Mouse (Mus musculus) forebrain, postnatal 0 days (tissue): ENCODE measurements around the gene Pnpt1. TPM values are rescaled to one million over a fixed set of nuclear protein-coding genes. Genes with fewer than 3 reads are reported as not detected.

ENCODE experiments used
- ATAC-seq: fragments of 200-750 bp; cut with Nextera tagmentation; 2 replicates; pipeline ENCODE4 v1.8.0; 2017; ENCODE audit warnings: mild to moderate bottlenecking, moderate library complexity
- DNase-seq: peaks from one replicate; pipeline ENCODE4 v3.0.0-alpha.2; 2015
- H3K27ac ChIP-seq: fragments of 300-500 bp; sonication (generic); 2 replicates; pipeline ENCODE4 v1.5.1; 2014; ENCODE audit warnings: low read depth, mild to moderate bottlenecking, antibody characterized with exemption, low read length, moderate library complexity, mixed read lengths
- H3K27me3 ChIP-seq: fragments of 300-500 bp; sonication (generic); 2 replicates; pipeline ENCODE4 v1.6.1; 2014; ENCODE audit warnings: mild to moderate bottlenecking, low read length, mixed read lengths; ENCODE audit not compliant: insufficient read depth
- H3K36me3 ChIP-seq: fragments of 300-500 bp; sonication (generic); 2 replicates; pipeline ENCODE4 v1.6.1; 2014; ENCODE audit warnings: mild to moderate bottlenecking, moderate library complexity; ENCODE audit not compliant: insufficient read depth
- H3K4me1 ChIP-seq: fragments of 300-500 bp; sonication (generic); 2 replicates; pipeline ENCODE4 v1.6.1; 2014; ENCODE audit warnings: antibody characterized with exemption; ENCODE audit not compliant: insufficient read depth
- H3K4me2 ChIP-seq: fragments of 300-500 bp; sonication (generic); 2 replicates; pipeline ENCODE4 v1.6.1; 2014; ENCODE audit warnings: low read depth, mild to moderate bottlenecking, moderate library complexity
- H3K4me3 ChIP-seq: fragments of 300-500 bp; sonication (generic); 2 replicates; pipeline ENCODE4 v1.5.1; 2014; ENCODE audit warnings: low read depth, low read length, mixed read lengths
- H3K9ac ChIP-seq: fragments of 300-500 bp; sonication (generic); 2 replicates; pipeline ENCODE4 v1.6.1; 2014; ENCODE audit warnings: mild to moderate bottlenecking
- H3K9me3 ChIP-seq: fragments of 300-500 bp; sonication (generic); 2 replicates; pipeline ENCODE4 v1.6.1; 2016; ENCODE audit warnings: low read length
- CTCF ChIP-seq: sonication (generic); IDR thresholded peaks from 2 replicates; pipeline ENCODE4 v1.5.1; 2016; ENCODE audit warnings: antibody characterized with exemption, control low read depth, low read depth
- WGBS: fragments of 180-500 bp; shearing (Covaris S2); extraction: QIAGEN DNeasy Blood & Tissue Kit; methylation state at CpG from one replicate; pipeline ENCODE4 v1.1.7; 2014; 5-methylcytosine and 5-hydroxymethylcytosine counted together
- polyA plus RNA-seq: library from polyadenylated mRNA; unstranded; fragments of >200 nt; fragmentation: Nextera tagmentation; extraction: Ambion mirVana; gene quantifications from 2 replicates; pipeline ENCODE4 v1.2.1, GENCODE M21; 2015
- total RNA-seq: library from RNA; depleted of rRNA; stranded (reverse); fragments of >200 nt; gene quantifications from 2 replicates; pipeline ENCODE4 v1.2.3, GENCODE M21; 2014; rRNA removed

Gene Pnpt1
- total RNA-seq: 24.7 and 28.1 TPM in 2 replicates
- polyA plus RNA-seq: 15.8 and 19.6 TPM in 2 replicates

GRCm38 (mm10) chr11:29130385-29131355 is at the start of gene Pnpt1:
Gene Pnpt1 (plus strand): TSS chr11:29130744.
- DNase-seq: peak; percentile 95
- H3K4me2 ChIP-seq: peak within 1 kb of the TSS; percentile 67
- peak within 1 kb of the TSS; percentile 63 for H3K4me3 ChIP-seq
- 0 out of 2 replicates have a peak, but pooled peaks cover 5% of the 10 kb centered on the region for H3K4me1 ChIP-seq
- no peaks in the 10 kb centered on the region for H3K27me3 ChIP-seq
- H3K9ac ChIP-seq: peak within 1 kb of the TSS; percentile 65
- H3K27ac ChIP-seq: peak within 1 kb of the TSS; percentile 46; the same call in 1 of the 2 replicates
- H3K9me3 ChIP-seq: no peaks in the 10 kb centered on the region
- H3K36me3 ChIP-seq: peaks cover 10% of the 10 kb centered on the region
- WGBS: 3% methylated on average over 50 of the region's 50 CpGs
- peak; percentile 100 for ATAC-seq
- TF ChIP-seq CTCF: peak; percentile 25; the same call in 1 of the 2 replicates

- Histone ChIP-seq H3K4me1 (no peaks in the 10 kb centered on the region), H3K27me3 (no peaks in the 10 kb centered on the region), H3K4me3 (no peak overlapping the region), H3K4me2 (no peak overlapping the region), H3K27ac (no peak overlapping the region), H3K9ac (no peak overlapping the region), H3K9me3 (no peaks in the 10 kb centered on the region), H3K36me3 (no peaks in the 10 kb centered on the region)
- WGBS: 72% methylated on average over 2 of the region's 2 CpGs
- TF ChIP-seq CTCF: peak; percentile 31
- DNase-seq (no peak), ATAC-seq (no peak)
Observed at GRCm38 (mm10) chr11:29092403-29092802, 38.1 kb upstream of the Pnpt1 start.

GRCm38 (mm10) chr11:29098926-29099325 is 31.6 kb upstream of the Pnpt1 start:
- H3K27me3 ChIP-seq: no peaks in the 10 kb centered on the region
- no peak for TF ChIP-seq CTCF
- H3K9ac ChIP-seq: no peak overlapping the region
- no peaks in the 10 kb centered on the region for H3K9me3 ChIP-seq
- no peaks in the 10 kb centered on the region for H3K36me3 ChIP-seq
- no peak overlapping the region for H3K4me3 ChIP-seq
- no peak overlapping the region for H3K27ac ChIP-seq
- DNase-seq (no peak), ATAC-seq (no peak)
- no peak overlapping the region for H3K4me2 ChIP-seq
- 42% methylated on average over 2 of the region's 2 CpGs for WGBS
- H3K4me1 ChIP-seq: no peaks in the 10 kb centered on the region

- 0 out of 2 replicates have a peak overlapping the region, but pooled peaks have one; percentile 9 for H3K27ac ChIP-seq
Observed at GRCm38 (mm10) chr11:29129862-29130384, 621 bp upstream of the Pnpt1 start.

DNA sequence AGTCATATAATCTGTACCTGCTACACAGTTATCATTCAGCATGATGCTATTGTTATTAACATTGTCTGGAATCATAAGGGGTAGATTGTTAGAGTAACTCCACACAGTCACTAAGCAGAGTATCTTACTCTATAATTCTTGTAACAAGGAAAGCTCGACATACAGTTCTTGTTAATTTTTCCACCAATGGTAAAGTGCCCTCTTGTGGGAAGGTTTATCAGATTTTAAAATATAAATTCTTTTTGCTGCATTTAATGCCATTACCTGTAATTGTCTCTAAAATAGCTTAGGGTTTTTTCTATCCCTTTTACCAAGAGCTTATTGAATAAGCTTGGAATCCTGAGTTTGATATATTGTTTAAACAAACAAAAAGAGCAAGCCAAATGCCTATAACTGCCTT is 10.1 kb downstream of the Pnpt1 start:
- peak; percentile 4 for DNase-seq
- WGBS: 44% methylated on average over 1 of the region's 1 CpGs
- ATAC-seq: no peak

More at GRCm38 (mm10) chr11:29129862-29130384, 621 bp upstream of the Pnpt1 start:
- Histone ChIP-seq H3K4me1 (0 out of 2 replicates have a peak, but pooled peaks cover 5% of the 10 kb centered on the region), H3K9ac (peak overlapping the region; percentile 65), H3K9me3 (no peaks in the 10 kb centered on the region), H3K36me3 (peaks cover 5% of the 10 kb centered on the region), H3K27me3 (no peaks in the 10 kb centered on the region), H3K4me2 (peak overlapping the region; percentile 67), H3K4me3 (peak overlapping the region; percentile 63)
- 58% methylated on average over 11 of the region's 11 CpGs for WGBS
- DNase-seq: no peak
- peak; percentile 35 for ATAC-seq
- TF ChIP-seq CTCF: no peak

DNA sequence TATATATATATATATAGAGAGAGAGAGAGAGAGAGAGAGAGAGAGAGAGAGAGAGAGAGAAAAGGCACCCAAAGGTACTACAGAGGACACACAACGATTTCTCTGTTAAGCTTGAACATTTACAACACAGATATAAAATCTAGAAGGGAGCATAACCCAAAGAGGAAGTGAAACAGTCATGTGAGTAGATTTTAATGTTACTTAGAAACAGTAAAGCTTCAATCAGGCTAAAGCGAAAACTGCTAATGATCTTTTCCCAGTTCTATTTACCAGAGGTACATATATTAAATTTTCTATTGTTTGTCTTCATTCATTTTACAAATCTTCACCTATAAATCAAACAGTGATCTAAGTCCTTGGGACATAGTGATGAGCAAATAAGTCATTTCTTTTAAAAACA is 18.4 kb downstream of the Pnpt1 start:
- no peak overlapping the region for H3K4me3 ChIP-seq
- peaks cover 37% of the 10 kb centered on the region for H3K36me3 ChIP-seq
- H3K9me3 ChIP-seq: no peaks in the 10 kb centered on the region
- no peak overlapping the region for H3K4me2 ChIP-seq
- TF ChIP-seq CTCF: no peak
- H3K27me3 ChIP-seq: no peaks in the 10 kb centered on the region
- DNase-seq (no peak), ATAC-seq (no peak)
- H3K27ac ChIP-seq: no peak overlapping the region
- H3K4me1 ChIP-seq: no peaks in the 10 kb centered on the region
- WGBS: 93% methylated on average over 2 of the region's 2 CpGs
- no peak overlapping the region for H3K9ac ChIP-seq

More for the DNA sequence above, 10.1 kb downstream of the Pnpt1 start:
- Histone ChIP-seq H3K36me3 (peaks cover 30% of the 10 kb centered on the region), H3K4me2 (no peak overlapping the region), H3K4me3 (no peak overlapping the region), H3K9ac (no peak overlapping the region), H3K27ac (no peak overlapping the region), H3K9me3 (no peaks in the 10 kb centered on the region), H3K27me3 (no peaks in the 10 kb centered on the region), H3K4me1 (no peaks in the 10 kb centered on the region)
- TF ChIP-seq CTCF: peak; percentile 38; the same call in 1 of the 2 replicates
